Mouse (Mus musculus): ENCODE results near the gene Lactbl1.

Lactbl1 gene

DNA sequence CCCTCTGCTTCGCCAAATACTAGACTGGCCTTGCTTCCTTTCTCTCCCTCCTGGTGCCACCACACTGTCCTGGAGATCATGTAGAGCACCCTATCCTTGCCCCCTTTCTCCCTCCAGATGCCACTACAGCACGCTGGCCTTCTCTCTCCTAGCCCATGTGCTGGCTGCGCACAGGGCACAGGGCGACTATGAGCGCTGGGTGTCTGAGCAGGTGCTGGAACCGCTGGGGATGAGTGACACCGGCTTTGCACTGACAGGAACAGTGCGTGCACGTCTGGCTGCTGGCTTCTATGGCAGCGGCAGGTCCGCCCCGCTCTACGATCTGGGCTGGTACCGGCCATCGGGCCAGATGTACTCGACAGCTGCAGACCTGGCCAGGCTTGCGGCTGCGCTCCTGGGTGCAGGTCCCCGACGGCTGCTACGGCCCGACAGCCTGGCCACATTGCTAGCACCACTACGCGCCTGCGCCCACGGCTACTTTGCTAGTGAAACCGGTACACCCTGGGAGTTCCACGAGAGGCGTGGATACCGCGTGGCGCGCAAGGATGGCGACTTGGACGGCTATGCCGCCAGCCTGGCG is 14.7 kb downstream of the Lactbl1 start:
- no peak for DNase-seq (ENCODE audit: low spot score)

DNA sequence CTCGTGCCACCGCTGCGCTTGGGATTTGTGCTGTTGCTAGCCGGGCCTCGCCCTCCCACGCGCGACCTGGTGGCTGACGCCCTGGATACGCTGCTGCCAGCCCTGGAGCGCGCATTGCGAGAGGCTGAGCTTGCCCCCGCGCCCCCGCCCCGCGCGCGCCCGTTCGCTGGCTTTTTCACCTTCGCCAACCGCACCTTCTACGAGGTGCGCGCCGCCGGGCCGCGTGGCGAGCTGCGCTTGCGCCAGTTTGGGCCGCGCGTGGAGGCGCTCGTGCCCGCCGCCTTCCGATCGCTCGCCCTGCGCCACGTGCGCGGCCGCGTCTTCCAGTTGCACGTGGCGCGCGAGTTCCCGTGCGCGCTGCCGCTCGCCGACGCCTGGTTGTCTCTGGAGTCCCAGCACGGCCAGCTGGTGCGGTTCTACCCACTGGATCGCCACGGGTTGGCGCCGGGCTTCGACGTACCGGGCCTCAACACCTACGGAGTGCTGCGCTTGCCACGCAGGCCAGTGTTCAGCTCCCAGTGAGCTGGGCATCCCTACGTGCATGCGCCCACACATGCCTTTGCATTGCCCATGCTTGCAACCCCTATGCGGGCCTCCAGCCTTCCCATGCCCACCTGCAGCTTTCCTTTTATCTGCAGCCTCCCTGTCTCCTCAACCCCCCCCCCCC is 15.3 kb downstream of the Lactbl1 start:
- no peak for DNase-seq (ENCODE audit: low spot score)

DNA sequence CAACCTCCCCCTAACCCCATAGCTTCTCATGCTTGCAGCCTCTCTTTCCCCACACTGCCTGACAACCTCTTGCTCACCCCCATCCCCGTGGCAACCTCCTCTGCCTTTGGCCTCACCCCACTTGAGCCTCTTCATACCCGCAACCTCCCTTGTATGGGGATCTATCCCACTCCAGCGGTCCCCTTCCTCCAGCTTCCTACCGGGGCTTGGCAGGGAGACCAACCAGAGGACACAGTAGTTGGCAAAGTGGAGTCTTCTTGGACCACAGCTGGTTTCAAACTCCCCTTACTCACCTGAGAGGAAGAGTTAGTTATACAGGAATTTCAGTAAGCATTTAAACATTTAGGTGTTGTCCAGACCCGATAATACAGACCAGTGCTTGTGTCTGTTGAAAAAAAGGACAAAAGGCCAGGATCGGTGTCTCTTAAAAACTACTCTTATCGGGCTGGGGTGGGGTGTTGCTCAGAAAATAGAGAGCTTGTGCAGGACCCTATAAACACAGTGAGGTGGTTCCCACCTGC is 15.9 kb downstream of the Lactbl1 start:
- no peak for DNase-seq (ENCODE audit: low spot score)

DNA sequence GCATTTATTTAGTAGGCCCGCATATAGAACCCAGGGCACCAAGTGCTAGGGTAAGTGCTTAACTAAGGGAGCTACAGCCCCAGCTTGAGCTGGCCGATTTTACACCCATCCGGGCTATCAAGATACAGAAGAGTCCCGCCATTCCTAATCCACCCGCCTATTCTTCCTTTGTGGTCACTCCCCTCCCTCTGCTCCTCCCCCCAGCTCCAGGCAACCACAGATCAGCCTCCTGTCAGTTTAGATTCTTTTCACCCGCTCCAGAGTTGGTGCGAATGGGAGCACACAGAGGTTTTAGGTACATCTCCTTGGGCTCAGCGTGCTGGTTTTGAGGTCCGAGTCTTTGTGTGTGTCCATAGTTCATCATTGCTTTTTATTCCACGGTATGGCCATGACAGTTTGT is 16.5 kb downstream of the Lactbl1 start:
- DNase-seq (ENCODE audit: low spot score), result no peak

DNA sequence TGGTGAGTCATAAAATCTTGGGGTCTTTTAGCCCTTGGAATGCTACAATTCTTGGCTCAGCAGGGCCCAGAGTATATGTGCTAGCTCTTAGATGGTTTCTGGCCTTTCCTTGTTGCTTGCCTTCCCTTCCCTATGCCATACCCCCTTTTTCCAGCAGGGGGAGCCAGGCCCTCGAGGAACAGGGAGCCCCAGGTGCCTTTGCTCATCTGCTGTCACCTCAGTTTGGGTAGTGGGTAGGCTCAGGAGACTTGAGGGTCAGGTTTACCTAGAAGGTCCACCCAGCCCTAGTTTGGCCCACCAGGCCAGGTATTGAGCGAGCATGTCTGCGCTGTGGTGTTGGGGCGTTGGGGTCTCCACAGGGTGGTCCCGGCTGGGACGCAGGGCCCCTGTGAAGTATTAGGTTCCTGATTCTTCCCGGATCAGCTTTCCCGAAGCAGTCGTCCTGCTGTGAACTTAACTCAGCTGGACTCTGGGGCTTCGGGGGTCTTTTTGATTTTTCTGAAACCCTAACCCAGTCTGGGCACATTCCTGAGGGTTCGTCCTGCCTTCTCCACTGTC is 26.6 kb downstream of the Lactbl1 start:
- DNase-seq (ENCODE audit: low spot score), result peak; percentile 79

DNA sequence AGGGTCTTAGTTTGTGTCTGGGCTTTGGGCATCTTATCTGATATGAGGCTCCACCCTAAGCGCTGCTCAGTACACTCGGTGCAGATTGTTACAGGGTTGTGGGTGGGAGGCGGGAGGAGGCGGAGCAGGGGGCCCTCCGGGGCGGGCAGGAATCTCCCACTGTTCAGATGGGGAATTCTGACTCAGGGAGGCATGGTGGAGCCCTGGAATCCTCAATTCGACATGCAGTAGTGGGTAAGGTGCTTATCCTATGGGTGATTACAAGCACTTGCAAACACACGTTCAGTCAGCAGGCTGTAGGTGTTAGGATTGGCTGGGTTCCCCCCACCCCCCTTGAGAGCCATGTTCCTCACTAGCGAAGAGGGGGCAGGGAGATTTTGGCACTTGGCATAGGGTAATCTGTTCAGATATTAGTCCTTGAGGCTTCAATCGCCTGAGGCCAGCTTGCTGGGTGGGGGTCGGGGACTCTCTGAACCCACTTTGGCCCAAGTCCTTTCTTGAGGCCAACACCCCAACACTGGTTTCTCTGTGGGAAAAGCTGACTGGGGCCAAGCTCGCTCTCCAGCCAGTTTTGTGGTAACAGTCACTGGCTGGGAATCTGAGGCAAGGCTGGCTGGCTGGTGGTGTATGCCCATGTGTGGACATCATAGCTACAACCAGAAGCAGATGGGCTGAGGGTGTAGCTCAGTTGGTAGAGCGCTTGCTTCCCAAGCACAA is 27.2 kb downstream of the Lactbl1 start:
- no peak for DNase-seq (ENCODE audit: low spot score)

DNA sequence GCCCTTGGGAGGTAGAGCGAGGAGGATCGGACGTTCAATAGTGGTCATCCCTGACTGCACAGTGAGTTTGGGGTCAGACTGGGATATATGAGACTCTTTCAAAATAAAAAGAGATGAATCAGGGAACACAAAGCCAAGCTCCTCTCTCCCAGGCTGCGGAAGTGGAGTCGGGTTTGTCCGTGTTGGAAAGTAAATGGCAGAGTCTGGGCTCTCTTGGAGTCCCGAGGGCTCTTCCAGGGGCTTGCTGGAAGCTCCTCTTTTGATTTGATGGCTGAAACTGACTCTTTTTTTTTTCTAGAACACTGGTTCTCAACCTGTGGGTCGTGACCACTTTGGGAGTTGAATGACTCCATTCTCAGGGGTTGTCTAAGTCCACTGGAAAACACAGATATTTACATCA is 27.8 kb downstream of the Lactbl1 start:
- no peak for DNase-seq (ENCODE audit: low spot score)

DNA sequence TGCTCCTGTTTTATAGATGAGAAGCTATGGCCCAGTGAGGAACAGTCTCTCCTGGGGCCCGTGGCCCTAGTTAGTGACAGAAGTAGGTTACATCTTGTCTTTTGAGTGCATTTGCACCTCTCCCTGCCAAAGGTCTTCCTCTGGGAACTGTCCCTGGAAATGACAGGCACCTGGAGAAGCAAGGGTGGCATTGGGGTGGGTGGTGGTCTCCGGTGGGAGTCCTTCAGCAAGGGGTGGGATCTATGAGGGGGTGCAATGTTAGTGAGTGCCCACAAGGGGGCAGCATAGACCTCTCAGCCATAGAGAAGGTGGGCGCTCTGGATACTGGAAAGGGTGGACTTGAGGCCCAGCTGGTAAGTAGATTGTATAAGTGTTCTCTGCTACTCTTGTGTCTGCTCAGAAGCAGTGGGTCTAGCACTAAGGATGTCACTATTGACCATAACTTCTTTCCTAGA is 29.0 kb downstream of the Lactbl1 start:
- no peak for DNase-seq (ENCODE audit: low spot score)

DNA sequence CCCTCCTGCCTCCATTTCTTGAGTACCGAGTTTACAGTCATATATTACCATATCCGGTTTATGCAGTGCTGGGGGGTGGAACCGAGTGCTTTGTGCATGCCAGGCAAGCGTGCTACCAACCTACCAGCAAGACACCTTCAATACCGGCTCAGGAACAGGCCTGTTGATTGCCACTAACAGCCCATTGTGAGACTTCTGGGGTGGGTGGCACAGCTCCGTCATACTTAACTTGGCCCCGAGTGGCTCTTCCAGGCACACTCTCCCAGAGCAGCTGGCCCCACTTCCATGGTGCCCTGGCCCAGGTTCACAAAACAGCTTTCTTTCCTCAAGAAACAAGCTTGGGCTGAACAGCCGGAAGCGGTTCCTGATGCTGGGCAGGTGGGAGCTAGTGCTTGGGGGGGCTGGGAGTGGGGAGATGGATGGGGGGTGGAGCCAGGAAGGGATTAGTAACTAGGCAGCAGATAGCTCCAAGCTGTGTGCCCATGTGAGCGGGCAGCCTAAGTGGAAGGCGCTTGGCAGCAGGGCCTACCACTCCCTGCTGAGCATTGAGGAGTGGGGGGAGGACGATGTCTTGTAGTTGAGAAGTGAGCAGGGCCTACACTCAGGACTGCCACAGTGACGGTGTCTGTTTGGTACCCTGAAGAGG is 29.6 kb downstream of the Lactbl1 start:
- DNase-seq (ENCODE audit: low spot score), result no peak

DNA sequence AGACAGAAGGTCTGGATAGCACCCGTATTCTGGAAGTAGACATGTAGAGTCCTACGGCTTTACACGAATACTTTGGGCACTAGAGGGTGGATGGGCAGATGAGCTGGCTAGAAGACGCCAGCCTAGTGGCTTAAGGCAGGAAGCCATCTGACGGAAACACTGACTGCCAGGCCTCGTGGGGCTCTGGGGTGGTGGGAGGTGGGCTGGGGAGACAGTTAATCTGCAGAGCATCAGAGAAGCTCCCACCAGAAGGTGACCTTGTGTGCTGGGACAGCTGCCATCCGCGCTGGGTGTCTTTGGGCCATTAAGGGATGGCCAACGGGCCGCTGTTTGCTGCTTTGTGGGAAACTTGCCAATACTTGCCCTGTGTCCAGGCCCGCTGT is 30.1 kb downstream of the Lactbl1 start:
- no peak for DNase-seq (ENCODE audit: low spot score)

DNA sequence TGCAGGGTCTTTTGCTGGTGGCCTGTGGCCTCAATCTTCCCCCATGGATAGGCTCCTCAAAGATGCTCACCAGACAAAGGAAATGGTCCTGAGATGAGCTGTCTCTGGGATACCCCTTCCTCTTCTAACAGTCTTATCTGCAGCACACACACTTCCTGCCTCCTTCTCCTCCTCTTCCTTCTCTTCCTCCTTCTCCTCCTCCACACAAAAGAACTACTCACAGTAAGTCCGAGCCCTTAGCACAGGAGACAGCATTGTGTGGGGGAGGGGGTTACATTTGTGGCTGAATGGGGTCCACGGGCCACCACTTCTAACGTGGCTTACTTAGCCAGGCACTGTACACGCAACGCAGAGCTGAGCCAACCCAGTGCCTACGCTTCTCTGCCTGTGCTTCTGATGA is 30.6 kb downstream of the Lactbl1 start:
- no peak for DNase-seq (ENCODE audit: low spot score)

DNA sequence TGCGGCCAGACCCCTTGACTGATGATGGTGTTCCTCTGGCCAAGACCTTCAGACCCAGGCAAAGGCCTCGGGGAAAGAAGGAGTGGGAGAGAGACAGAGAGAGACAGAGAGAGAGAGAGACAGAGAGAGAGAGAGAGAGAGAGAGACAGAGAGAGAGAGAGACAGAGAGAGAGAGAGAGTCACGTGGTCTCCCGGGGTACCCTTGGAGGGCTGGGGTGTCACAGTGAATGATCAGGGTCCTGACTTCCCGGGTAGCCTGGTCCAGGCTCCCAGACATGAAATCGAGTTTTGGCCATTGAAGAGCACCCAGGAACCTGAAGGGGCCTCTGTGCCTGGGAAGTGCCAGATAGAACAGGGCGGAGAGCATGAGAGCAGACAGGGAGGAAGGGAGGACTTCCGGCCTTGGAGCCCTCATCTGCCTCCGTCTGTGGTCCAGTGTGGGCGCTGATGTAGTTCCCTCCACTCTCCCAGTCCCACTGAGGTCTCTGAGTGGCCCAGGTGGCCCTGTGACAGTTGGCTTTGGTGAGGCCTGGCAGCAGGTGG is 31.3 kb downstream of the Lactbl1 start:
- DNase-seq (ENCODE audit: low spot score), result no peak

DNA sequence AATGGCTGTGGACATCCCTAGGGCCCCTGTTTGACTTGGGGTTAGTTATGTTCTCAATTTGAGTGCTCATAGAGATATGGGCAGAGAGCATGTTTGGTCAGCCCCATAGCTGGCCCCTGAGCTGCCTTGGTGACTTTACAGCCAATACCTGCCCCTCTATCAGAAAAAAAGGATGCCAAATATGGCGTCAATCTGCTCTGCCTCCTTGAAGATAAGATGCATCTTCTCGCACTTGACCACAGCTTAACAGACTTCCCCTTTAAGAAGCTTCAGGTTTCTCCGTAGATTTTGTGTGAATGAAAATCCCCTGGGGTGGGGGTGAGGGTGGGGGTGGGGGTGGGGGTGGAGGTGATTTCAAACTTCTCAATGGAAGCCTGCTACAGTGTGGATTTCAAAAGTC is 35.5 kb downstream of the Lactbl1 start:
- no peak for DNase-seq (ENCODE audit: low spot score)

DNA sequence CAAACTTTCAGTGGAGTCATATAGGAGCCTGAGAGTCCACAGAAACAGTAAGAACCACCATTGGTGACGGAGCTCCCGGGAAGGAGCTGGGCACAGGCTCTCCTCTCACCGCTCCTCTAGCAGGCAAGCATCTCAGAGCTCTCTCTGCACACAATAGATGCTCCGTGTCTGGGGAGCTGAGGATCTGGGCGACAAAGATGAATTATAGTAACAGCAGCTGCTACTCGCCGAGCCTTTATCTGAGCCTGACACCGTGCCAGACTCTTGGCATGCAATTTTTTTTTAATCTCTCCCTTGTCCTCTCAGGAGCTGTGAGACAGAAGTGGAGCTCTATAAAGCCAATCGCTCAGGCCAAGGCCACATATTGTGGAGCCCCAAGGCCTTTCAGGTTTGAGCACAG is 42.6 kb downstream of the Lactbl1 start:
- peak; percentile 26 for DNase-seq (ENCODE audit: low spot score)

DNA sequence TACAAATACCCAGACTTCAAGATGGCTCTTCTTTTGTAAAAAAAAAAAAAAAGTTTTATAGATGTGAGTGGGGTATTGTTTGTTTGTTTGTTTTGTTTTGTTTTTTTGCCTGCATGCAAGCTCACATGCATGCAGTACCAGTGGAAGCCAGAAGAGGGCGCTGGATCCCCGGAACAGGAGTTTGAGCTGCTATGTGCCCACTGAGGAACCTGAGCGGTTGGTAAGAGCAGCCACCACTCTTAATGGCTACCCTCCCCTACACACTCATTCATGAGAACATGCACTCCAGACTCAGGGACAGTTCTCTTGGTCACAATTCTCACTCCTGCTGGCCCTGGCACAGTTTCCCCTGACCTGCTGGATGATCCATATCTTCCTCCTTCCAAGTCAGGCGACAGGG is 43.6 kb downstream of the Lactbl1 start:
- DNase-seq (ENCODE audit: low spot score), result no peak

DNA sequence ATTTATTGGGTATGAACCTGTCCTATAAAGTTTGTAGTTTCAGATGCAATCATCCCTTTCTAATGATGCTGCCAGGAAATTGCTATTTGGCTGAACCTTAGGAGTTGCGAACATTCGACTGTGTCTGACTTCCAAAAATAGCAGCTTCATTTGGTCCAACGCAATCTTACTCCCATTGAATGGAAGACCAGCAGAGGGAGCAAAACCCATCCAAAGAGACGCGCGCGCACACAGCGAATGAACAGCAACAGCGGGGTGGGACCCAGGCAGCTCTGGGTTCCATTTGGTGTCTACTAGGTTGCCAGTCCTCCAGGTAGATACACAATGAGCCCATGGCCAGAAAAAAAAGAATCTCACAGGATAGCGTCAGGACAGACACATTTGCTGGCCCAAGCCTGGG is 45.3 kb downstream of the Lactbl1 start:
- no peak for DNase-seq (ENCODE audit: low spot score)

DNA sequence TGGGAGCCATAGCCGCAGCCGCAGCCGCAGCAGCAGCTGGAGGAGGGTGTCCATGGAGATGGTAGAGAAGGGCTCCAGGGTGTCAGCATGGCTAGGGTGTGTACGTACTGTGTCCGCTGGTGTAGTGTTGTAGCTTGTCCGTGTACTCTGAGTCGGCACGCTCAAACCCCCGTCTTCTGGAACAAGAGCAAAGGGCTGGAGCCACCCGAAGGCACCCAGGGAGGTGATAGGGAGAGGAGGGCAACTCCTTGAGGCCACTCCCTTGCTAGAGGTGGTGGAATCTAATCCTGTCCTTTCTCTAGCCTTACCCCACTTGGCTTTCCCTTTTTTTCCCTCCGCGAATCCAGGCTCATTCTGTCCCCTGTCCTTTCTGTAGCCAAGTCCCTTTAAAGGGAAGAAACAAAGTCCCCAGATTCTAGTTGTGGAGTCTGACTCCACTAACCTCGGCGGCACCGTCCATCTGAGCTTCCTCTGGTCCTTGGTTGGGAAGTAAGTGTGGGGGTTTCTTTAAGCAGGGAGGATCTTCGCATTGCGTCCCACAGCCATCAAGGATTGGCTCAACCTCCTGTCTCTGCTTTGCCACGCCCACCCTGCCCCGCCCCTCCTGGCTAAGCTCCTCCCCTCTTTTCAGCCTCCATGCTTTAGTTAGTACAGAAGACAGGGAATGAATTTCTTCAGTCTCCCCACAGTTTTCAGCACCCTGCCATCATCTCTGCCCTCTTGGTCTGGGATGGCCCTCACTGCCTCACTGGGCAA is 50.1 kb downstream of the Lactbl1 start:
- DNase-seq (ENCODE audit: low spot score), result no peak

DNA sequence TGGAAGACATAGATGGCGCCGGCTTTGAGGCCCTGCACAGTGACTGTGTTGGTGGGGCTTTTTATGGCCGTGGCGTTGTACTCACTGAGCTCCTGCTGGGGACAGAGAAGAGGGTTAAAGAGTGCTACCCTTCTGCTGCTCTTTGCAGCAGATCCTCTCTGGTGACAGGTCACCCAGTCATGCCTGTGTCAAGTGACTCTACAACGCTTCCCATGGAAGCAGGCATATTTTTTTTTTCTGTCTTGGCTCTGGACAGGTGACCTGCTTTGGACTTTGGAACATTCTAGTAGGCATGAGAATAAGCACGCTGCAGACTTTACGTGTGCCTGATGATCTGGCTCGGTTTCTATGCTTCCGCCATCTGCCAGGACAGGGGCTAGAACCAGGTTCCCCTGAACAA is 53.0 kb downstream of the Lactbl1 start:
- no peak for DNase-seq (ENCODE audit: low spot score)

DNA sequence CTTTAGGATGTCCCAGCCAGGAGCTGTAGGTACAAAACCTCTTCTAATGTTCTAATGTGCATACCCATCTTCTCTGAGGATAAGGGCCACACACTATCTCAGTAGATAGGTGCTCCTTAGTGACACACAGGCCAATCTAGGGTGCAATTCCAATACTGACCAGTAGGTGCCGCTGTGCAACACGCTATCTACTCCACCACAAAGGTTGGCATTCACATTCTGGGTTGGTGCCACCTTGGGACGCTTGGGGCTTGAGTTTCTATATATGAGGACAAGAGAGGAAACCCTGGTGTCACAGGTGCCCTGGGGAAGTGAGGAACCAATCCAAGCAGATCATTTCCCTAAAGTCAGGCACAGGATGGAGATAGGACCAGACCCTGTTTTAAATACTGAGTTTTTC is 56.1 kb downstream of the Lactbl1 start:
- peak; percentile 95 for DNase-seq (ENCODE audit: low spot score)

DNA sequence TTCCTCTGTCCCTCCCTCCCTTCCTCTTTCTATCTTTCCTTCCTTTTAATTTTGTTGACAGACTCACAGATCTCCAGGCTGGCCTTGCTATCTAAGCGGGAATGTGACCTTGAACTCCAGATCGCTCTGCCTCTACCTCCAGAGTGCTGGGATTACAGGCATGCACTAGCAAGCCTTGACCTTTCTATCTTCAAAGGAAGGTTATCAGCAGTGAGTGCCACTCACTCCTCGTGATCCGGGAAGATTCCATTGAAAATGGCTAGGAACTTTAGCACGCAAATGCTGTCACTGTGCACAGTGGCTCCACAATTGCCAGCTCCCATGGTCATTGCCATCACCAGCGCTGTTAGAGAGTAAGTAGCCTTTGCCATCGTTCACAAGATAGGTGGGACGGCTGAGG is 56.8 kb downstream of the Lactbl1 start:
- no peak for DNase-seq (ENCODE audit: low spot score)

DNA sequence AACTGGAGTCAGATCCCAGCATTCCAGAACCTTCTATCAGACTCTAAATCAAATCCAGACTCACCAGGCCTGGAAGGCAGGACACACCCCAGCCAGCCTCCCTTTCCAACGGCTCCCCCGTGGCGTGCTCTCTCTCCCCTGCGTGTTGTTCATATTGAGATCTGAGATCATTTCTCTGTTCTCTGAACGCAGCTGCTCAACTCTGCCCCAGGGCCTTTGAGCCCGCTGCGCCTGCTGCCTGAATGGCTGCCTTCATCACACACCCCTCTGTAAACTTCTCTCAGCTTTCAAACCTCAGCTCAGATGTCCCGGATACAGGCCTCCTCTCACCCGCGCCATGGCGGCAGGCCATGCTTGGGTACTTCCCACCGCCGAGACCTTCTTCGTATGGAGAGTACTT is 58.2 kb downstream of the Lactbl1 start:
- no peak for DNase-seq (ENCODE audit: low spot score)

DNA sequence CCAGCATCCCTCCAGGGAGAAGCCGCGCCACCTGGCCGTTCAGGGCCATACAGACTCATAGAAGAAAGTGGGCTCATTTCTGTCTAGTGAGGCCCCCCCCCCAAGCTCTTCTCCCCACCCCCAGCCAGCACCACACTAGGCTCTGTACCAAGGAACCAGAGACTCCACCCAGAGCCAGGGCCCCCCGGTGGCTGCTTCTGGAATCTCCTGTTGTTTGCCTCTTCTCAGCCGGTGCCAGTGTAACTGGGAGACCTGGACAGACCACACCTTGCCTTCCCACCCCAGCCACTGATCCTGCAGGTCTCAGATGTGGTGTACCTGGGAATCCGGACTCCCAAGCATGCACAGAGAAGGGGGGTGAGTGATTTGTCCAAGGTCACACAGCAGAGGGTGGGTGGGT is 62.1 kb downstream of the Lactbl1 start:
- DNase-seq (ENCODE audit: low spot score), result no peak
